Mouse (Mus musculus): Measurements from ENCODE around the gene Wdr90. TPM values are rescaled to one million over a fixed set of nuclear protein-coding genes. Genes with fewer than 3 reads are reported as not detected.

Wdr90 gene
- total and polyA plus RNA-seq, 2 experiments from 2014 or later: 14.2 to 36.2 TPM

GRCm38 (mm10) chr17:25795609-25796092 lies 65.7 kb downstream of the Wdr90 start, which contains the start of gene AC134908.4:
Gene AC134908.4, minus strand, starts transcription at chr17:25795659.
- H3K4me2 ChIP-seq (ENCODE audit: low read depth, low read length, poor library complexity, severe bottlenecking): peak within 1 kb of the TSS; percentile 79
- TF ChIP-seq CTCF (IDR thresholded peaks at IDR 0.05): no peak
- H3K9ac ChIP-seq (replicated peaks; ENCODE audit: low read length, poor library complexity, severe bottlenecking): 0 out of 2 replicates have a peak within 1 kb of the TSS, but pooled peaks have one; percentile 29
- H3K36me3 ChIP-seq (ENCODE audit: insufficient read depth, low read length): no peaks in the 10 kb centered on the region
- H3K27me3 ChIP-seq (ENCODE audit: insufficient read depth, low read length): peaks cover 11% of the 10 kb centered on the region; the same call in 1 of the 2 replicates
- WGBS: 9% methylated on average over 6 of the region's 6 CpGs
- DNase-seq (ENCODE audit: low spot score) (peak; percentile 80), ATAC-seq (ENCODE audit: low FRiP score) (peak; percentile 31)
- peak within 1 kb of the TSS; percentile 51 for H3K4me3 ChIP-seq (ENCODE audit: low read depth, low read length)
- H3K4me1 ChIP-seq (ENCODE audit: insufficient read depth, low read length): peaks cover 13% of the 10 kb centered on the region; the same call in 1 of the 2 replicates
- H3K9me3 ChIP-seq (ENCODE audit: low read length): no peaks in the 10 kb centered on the region
- H3K27ac ChIP-seq (ENCODE audit: low read depth, low read length): peak within 1 kb of the TSS; percentile 65

GRCm38 (mm10) chr17:25794998-25795397 lies 66.3 kb downstream of the Wdr90 start:
- no peaks in the 10 kb centered on the region for H3K36me3 ChIP-seq (ENCODE audit: insufficient read depth, low read length)
- H3K9me3 ChIP-seq (ENCODE audit: low read length): no peaks in the 10 kb centered on the region
- WGBS: 42% methylated on average over 17 of the region's 17 CpGs
- no peak for ATAC-seq (ENCODE audit: low FRiP score)
- DNase-seq (ENCODE audit: low spot score): no peak
- H3K27ac ChIP-seq (ENCODE audit: low read depth, low read length): peak overlapping the region; percentile 65
- TF ChIP-seq CTCF (IDR thresholded peaks at IDR 0.05): no peak
- no peak overlapping the region for H3K9ac ChIP-seq (replicated peaks; ENCODE audit: low read length, poor library complexity, severe bottlenecking)
- peaks cover 16% of the 10 kb centered on the region; the same call in 1 of the 2 replicates for H3K4me1 ChIP-seq (ENCODE audit: insufficient read depth, low read length)
- H3K4me2 ChIP-seq (ENCODE audit: low read depth, low read length, poor library complexity, severe bottlenecking): peak overlapping the region; percentile 79
- peaks cover 11% of the 10 kb centered on the region; the same call in 1 of the 2 replicates for H3K27me3 ChIP-seq (ENCODE audit: insufficient read depth, low read length)
- no peak overlapping the region for H3K4me3 ChIP-seq (ENCODE audit: low read depth, low read length)

Small RNA genes lying within 50 kb of the gene (microRNA-seq; reads per million reads assigned to microRNA genes)
- 1.0 reads per million for gene Mir3082 (ENCODE audit: borderline number of aligned reads)

Other genes with a start within 250 kb of the Wdr90 start
- 34.4 and 42.2 TPM in 2 replicates for gene Gng13, start 144.3 kb downstream of the Wdr90 start, total RNA-seq (2014; rRNA removed)
- gene Gng13, start 144.3 kb downstream of the Wdr90 start, polyA plus RNA-seq (2015; fragmentation: Nextera tagmentation; extraction: Ambion mirVana): 21.0 and 25.8 TPM in 2 replicates
- gene Chtf18, start 134.1 kb downstream of the Wdr90 start, total RNA-seq (2014; rRNA removed): 3.4 and 5.8 TPM in 2 replicates
- gene Chtf18, start 134.1 kb downstream of the Wdr90 start, polyA plus RNA-seq (2015; fragmentation: Nextera tagmentation; extraction: Ambion mirVana): 2.2 and 2.5 TPM in 2 replicates
- gene Rpusd1, start 133.8 kb downstream of the Wdr90 start, total RNA-seq (2014; rRNA removed): 8.0 and 10.5 TPM in 2 replicates
- 26.7 and 33.3 TPM in 2 replicates for gene Rpusd1, start 133.8 kb downstream of the Wdr90 start, polyA plus RNA-seq (2015; fragmentation: Nextera tagmentation; extraction: Ambion mirVana)
- not detected in 2 replicates for gene Mslnl, start 125.5 kb downstream of the Wdr90 start, total RNA-seq (2014; rRNA removed)
- not detected in 2 replicates for gene Mslnl, start 125.5 kb downstream of the Wdr90 start, polyA plus RNA-seq (2015; fragmentation: Nextera tagmentation; extraction: Ambion mirVana)
- 0.52 and 1.6 TPM in 2 replicates for gene Msln, start 107.1 kb downstream of the Wdr90 start, total RNA-seq (2014; rRNA removed)
- gene Msln, start 107.1 kb downstream of the Wdr90 start, polyA plus RNA-seq (2015; fragmentation: Nextera tagmentation; extraction: Ambion mirVana): 2.2 and 3.6 TPM in 2 replicates
- gene Narfl, start 87.7 kb downstream of the Wdr90 start, total RNA-seq (2014; rRNA removed): 25.2 and 27.3 TPM in 2 replicates
- 25.1 and 27.2 TPM in 2 replicates for gene Narfl, start 87.7 kb downstream of the Wdr90 start, polyA plus RNA-seq (2015; fragmentation: Nextera tagmentation; extraction: Ambion mirVana)
- 149 and 156 TPM in 2 replicates for gene Haghl, start 75.8 kb downstream of the Wdr90 start, total RNA-seq (2014; rRNA removed)
- gene Haghl, start 75.8 kb downstream of the Wdr90 start, polyA plus RNA-seq (2015; fragmentation: Nextera tagmentation; extraction: Ambion mirVana): 206 and 228 TPM in 2 replicates
- 0.44 TPM in 1 of 2 replicates, not detected in the other for gene Ccdc78, start 74.9 kb downstream of the Wdr90 start, total RNA-seq (2014; rRNA removed)
- gene Ccdc78, start 74.9 kb downstream of the Wdr90 start, polyA plus RNA-seq (2015; fragmentation: Nextera tagmentation; extraction: Ambion mirVana): 0.39 and 0.65 TPM in 2 replicates
- gene Fam173a, start 68.6 kb downstream of the Wdr90 start, total RNA-seq (2014; rRNA removed): 65.8 and 74.2 TPM in 2 replicates
- gene Fam173a, start 68.6 kb downstream of the Wdr90 start, polyA plus RNA-seq (2015; fragmentation: Nextera tagmentation; extraction: Ambion mirVana): 106 and 116 TPM in 2 replicates
- not detected in 2 replicates for gene AC134908.4, start 65.8 kb downstream of the Wdr90 start, total RNA-seq (2014; rRNA removed)
- 0.89 TPM in 1 of 2 replicates, not detected in the other for gene AC134908.4, start 65.8 kb downstream of the Wdr90 start, polyA plus RNA-seq (2015; fragmentation: Nextera tagmentation; extraction: Ambion mirVana)
- 155 and 236 TPM in 2 replicates for gene Metrn, start 64.4 kb downstream of the Wdr90 start, total RNA-seq (2014; rRNA removed)
- 50.0 and 54.3 TPM in 2 replicates for gene Metrn, start 64.4 kb downstream of the Wdr90 start, polyA plus RNA-seq (2015; fragmentation: Nextera tagmentation; extraction: Ambion mirVana)
- gene Fbxl16, start 52.4 kb downstream of the Wdr90 start, total RNA-seq (2014; rRNA removed): 140 and 154 TPM in 2 replicates
- gene Fbxl16, start 52.4 kb downstream of the Wdr90 start, polyA plus RNA-seq (2015; fragmentation: Nextera tagmentation; extraction: Ambion mirVana): 43.1 and 51.7 TPM in 2 replicates
- gene Wdr24, start 37.9 kb downstream of the Wdr90 start, total RNA-seq (2014; rRNA removed): 33.4 and 37.6 TPM in 2 replicates
- 24.7 and 27.3 TPM in 2 replicates for gene Wdr24, start 37.9 kb downstream of the Wdr90 start, polyA plus RNA-seq (2015; fragmentation: Nextera tagmentation; extraction: Ambion mirVana)
- 39.1 and 46.2 TPM in 2 replicates for gene Jmjd8, start 32.6 kb downstream of the Wdr90 start, total RNA-seq (2014; rRNA removed)
- 43.8 and 45.9 TPM in 2 replicates for gene Jmjd8, start 32.6 kb downstream of the Wdr90 start, polyA plus RNA-seq (2015; fragmentation: Nextera tagmentation; extraction: Ambion mirVana)
- 237 and 248 TPM in 2 replicates for gene Stub1, start 28.1 kb downstream of the Wdr90 start, total RNA-seq (2014; rRNA removed)
- gene Stub1, start 28.1 kb downstream of the Wdr90 start, polyA plus RNA-seq (2015; fragmentation: Nextera tagmentation; extraction: Ambion mirVana): 374 and 397 TPM in 2 replicates
- gene Rhbdl1, start 24.2 kb downstream of the Wdr90 start, total RNA-seq (2014; rRNA removed): 95.2 and 168 TPM in 2 replicates
- 97.0 and 110 TPM in 2 replicates for gene Rhbdl1, start 24.2 kb downstream of the Wdr90 start, polyA plus RNA-seq (2015; fragmentation: Nextera tagmentation; extraction: Ambion mirVana)
- 25.8 and 34.3 TPM in 2 replicates for gene Gm20683, start 19.7 kb downstream of the Wdr90 start, total RNA-seq (2014; rRNA removed)
- 11.9 and 14.2 TPM in 2 replicates for gene Gm20683, start 19.7 kb downstream of the Wdr90 start, polyA plus RNA-seq (2015; fragmentation: Nextera tagmentation; extraction: Ambion mirVana)
- 49.2 and 70.1 TPM in 2 replicates for gene Rhot2, start 16.6 kb downstream of the Wdr90 start, total RNA-seq (2014; rRNA removed)
- gene Rhot2, start 16.6 kb downstream of the Wdr90 start, polyA plus RNA-seq (2015; fragmentation: Nextera tagmentation; extraction: Ambion mirVana): 15.4 and 16.2 TPM in 2 replicates
- 14.6 and 29.9 TPM in 2 replicates for gene Mcrip2, start 7.3 kb upstream of the Wdr90 start, total RNA-seq (2014; rRNA removed)
- 39.5 and 45.5 TPM in 2 replicates for gene Mcrip2, start 7.3 kb upstream of the Wdr90 start, polyA plus RNA-seq (2015; fragmentation: Nextera tagmentation; extraction: Ambion mirVana)
- gene Mettl26, start 13.6 kb upstream of the Wdr90 start, total RNA-seq (2014; rRNA removed): 53.8 and 64.8 TPM in 2 replicates
- 67.3 and 74.0 TPM in 2 replicates for gene Mettl26, start 13.6 kb upstream of the Wdr90 start, polyA plus RNA-seq (2015; fragmentation: Nextera tagmentation; extraction: Ambion mirVana)
- 0.77 and 1.7 TPM in 2 replicates for gene Wfikkn1, start 19.4 kb upstream of the Wdr90 start, total RNA-seq (2014; rRNA removed)
- gene Wfikkn1, start 19.4 kb upstream of the Wdr90 start, polyA plus RNA-seq (2015; fragmentation: Nextera tagmentation; extraction: Ambion mirVana): 0.42 and 0.56 TPM in 2 replicates
- gene Rab40c, start 58.2 kb upstream of the Wdr90 start, total RNA-seq (2014; rRNA removed): 42.1 and 43.0 TPM in 2 replicates
- 36.2 and 38.9 TPM in 2 replicates for gene Rab40c, start 58.2 kb upstream of the Wdr90 start, polyA plus RNA-seq (2015; fragmentation: Nextera tagmentation; extraction: Ambion mirVana)
- gene Pigq, start 83.4 kb upstream of the Wdr90 start, total RNA-seq (2014; rRNA removed): 73.6 and 111 TPM in 2 replicates
- 75.4 and 79.7 TPM in 2 replicates for gene Pigq, start 83.4 kb upstream of the Wdr90 start, polyA plus RNA-seq (2015; fragmentation: Nextera tagmentation; extraction: Ambion mirVana)
- 0.47 and 0.60 TPM in 2 replicates for gene Nhlrc4, start 83.5 kb upstream of the Wdr90 start, total RNA-seq (2014; rRNA removed)
- 0.35 and 0.91 TPM in 2 replicates for gene Nhlrc4, start 83.5 kb upstream of the Wdr90 start, polyA plus RNA-seq (2015; fragmentation: Nextera tagmentation; extraction: Ambion mirVana)
- gene A930017K11Rik, start 91.1 kb upstream of the Wdr90 start, total RNA-seq (2014; rRNA removed): 2.9 and 4.1 TPM in 2 replicates
- 3.2 and 3.7 TPM in 2 replicates for gene A930017K11Rik, start 91.1 kb upstream of the Wdr90 start, polyA plus RNA-seq (2015; fragmentation: Nextera tagmentation; extraction: Ambion mirVana)
- 29.7 and 36.8 TPM in 2 replicates for gene Capn15, start 124.3 kb upstream of the Wdr90 start, total RNA-seq (2014; rRNA removed)
- gene Capn15, start 124.3 kb upstream of the Wdr90 start, polyA plus RNA-seq (2015; fragmentation: Nextera tagmentation; extraction: Ambion mirVana): 14.7 and 20.1 TPM in 2 replicates
- 34.7 and 35.7 TPM in 2 replicates for gene Rab11fip3, start 208.1 kb upstream of the Wdr90 start, total RNA-seq (2014; rRNA removed)
- 14.8 and 18.3 TPM in 2 replicates for gene Rab11fip3, start 208.1 kb upstream of the Wdr90 start, polyA plus RNA-seq (2015; fragmentation: Nextera tagmentation; extraction: Ambion mirVana)
- 38.0 and 41.1 TPM in 2 replicates for gene Decr2, start 228.8 kb upstream of the Wdr90 start, total RNA-seq (2014; rRNA removed)
- 42.3 and 44.4 TPM in 2 replicates for gene Decr2, start 228.8 kb upstream of the Wdr90 start, polyA plus RNA-seq (2015; fragmentation: Nextera tagmentation; extraction: Ambion mirVana)
- gene Nme4, start 234.1 kb upstream of the Wdr90 start, total RNA-seq (2014; rRNA removed): 6.4 and 7.7 TPM in 2 replicates
- 9.2 and 10.2 TPM in 2 replicates for gene Nme4, start 234.1 kb upstream of the Wdr90 start, polyA plus RNA-seq (2015; fragmentation: Nextera tagmentation; extraction: Ambion mirVana)